Mouse (Mus musculus): ENCODE measurements at regions not wholly inside any gene's neighbourhood (a gene's known extent, or its start where the extent isn't known, plus 50 kb on each side); places are given as distances from the start of the nearest gene placed in this dataset.

- Histone ChIP-seq H3K4me3 (replicated peaks) (peak overlapping the region; percentile 8), H3K27ac (replicated peaks) (no peak overlapping the region), H3K27me3 (no peaks in the 10 kb centered on the region), H3K4me1 (peaks cover 11% of the 10 kb centered on the region), H3K4me2 (replicated peaks) (peak overlapping the region; percentile 38), H3K9me3 (replicated peaks) (no peaks in the 10 kb centered on the region), H3K9ac (no peak overlapping the region), H3K36me3 (no peaks in the 10 kb centered on the region)
- WGBS, result 14% methylated on average over 22 of the region's 22 CpGs
- ATAC-seq (ENCODE audit: insufficient number of reproducible peaks, low FRiP score, low TSS enrichment, low read depth), result no peak
These were observed 110.8 kb downstream of the Map3k7 start for GRCm38 (mm10) chr4:32074399-32075296.

DNA sequence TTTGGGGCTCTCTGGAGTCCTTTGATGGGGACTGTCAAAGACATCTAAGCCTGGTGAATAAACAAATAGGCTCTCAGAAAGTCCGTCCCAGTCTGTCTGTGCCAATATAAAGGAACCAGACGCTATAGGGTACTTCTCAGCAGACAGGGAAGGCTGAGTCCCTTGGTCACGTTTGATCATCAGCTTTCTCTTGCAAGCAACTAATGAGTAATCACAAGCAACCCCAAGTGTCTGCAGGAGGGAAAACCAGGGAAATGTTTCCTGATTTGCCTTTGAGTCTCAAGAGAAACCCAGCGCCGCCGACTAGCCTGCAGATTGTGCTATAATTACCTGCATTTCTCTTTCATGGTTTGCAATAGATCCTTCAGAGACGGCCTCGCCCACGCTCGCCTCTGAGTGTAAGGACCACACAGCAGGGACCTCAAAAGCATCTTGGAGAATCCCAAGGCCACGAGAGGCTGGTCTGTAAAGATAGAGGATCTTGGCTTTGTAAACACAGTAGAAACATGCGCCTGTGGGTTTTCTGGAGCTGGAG lies 112.6 kb downstream of the Map3k7 start:
- ATAC-seq (ENCODE audit: insufficient number of reproducible peaks, low FRiP score, low TSS enrichment, low read depth), result no peak
- Histone ChIP-seq H3K36me3 (no peaks in the 10 kb centered on the region), H3K4me3 (replicated peaks) (no peak overlapping the region), H3K4me1 (peaks cover 11% of the 10 kb centered on the region), H3K27ac (replicated peaks) (no peak overlapping the region), H3K27me3 (no peaks in the 10 kb centered on the region), H3K9me3 (replicated peaks) (no peaks in the 10 kb centered on the region), H3K9ac (no peak overlapping the region), H3K4me2 (replicated peaks) (no peak overlapping the region)
- 50% methylated on average over 12 of the region's 12 CpGs for WGBS

- Histone ChIP-seq H3K9ac (no peak overlapping the region), H3K27ac (replicated peaks) (no peak overlapping the region), H3K27me3 (no peaks in the 10 kb centered on the region), H3K4me2 (replicated peaks) (no peak overlapping the region), H3K36me3 (no peaks in the 10 kb centered on the region), H3K4me3 (replicated peaks) (no peak overlapping the region), H3K9me3 (replicated peaks) (no peaks in the 10 kb centered on the region), H3K4me1 (no peaks in the 10 kb centered on the region)
- WGBS, result 30% methylated on average over 8 of the region's 8 CpGs
- ATAC-seq (ENCODE audit: insufficient number of reproducible peaks, low FRiP score, low TSS enrichment, low read depth), result no peak
These were observed 119.6 kb downstream of the Map3k7 start for GRCm38 (mm10) chr4:32083456-32083855.

GRCm38 (mm10) chr4:32084250-32084869 lies 120.5 kb downstream of the Map3k7 start:
- Histone ChIP-seq H3K27ac (replicated peaks) (no peak overlapping the region), H3K9ac (no peak overlapping the region), H3K4me3 (replicated peaks) (no peak overlapping the region), H3K36me3 (no peaks in the 10 kb centered on the region), H3K27me3 (no peaks in the 10 kb centered on the region), H3K4me1 (no peaks in the 10 kb centered on the region), H3K9me3 (replicated peaks) (no peaks in the 10 kb centered on the region), H3K4me2 (replicated peaks) (no peak overlapping the region)
- no peak for ATAC-seq (ENCODE audit: insufficient number of reproducible peaks, low FRiP score, low TSS enrichment, low read depth)
- WGBS, result 94% methylated on average over 10 of the region's 10 CpGs

GRCm38 (mm10) chr4:32085040-32085439 lies 121.1 kb downstream of the Map3k7 start:
- Histone ChIP-seq H3K9me3 (replicated peaks) (no peaks in the 10 kb centered on the region), H3K4me1 (no peaks in the 10 kb centered on the region), H3K27me3 (no peaks in the 10 kb centered on the region), H3K9ac (no peak overlapping the region), H3K4me2 (replicated peaks) (no peak overlapping the region), H3K4me3 (replicated peaks) (no peak overlapping the region), H3K27ac (replicated peaks) (no peak overlapping the region), H3K36me3 (no peaks in the 10 kb centered on the region)
- no peak for ATAC-seq (ENCODE audit: insufficient number of reproducible peaks, low FRiP score, low TSS enrichment, low read depth)
- 87% methylated on average over 2 of the region's 2 CpGs for WGBS

DNA sequence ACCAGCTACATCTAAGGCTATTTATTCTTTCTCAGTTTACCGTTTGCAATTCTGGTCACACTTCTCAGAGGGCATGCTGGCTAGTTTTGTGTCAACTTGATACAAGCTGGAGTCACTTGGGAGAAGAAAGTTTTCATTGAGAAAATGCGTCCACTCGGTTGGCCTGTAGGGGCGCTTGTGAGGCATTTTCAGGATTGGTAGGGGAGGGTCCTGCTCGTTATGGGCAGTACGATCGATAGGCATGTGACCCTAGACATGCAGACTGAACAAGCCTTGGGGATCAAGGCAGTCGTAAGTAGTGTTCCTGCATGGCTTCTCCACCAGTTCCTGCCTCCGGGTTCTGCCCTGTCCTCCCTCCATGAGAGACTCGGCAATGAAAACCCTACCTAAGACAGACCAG lies 127.2 kb downstream of the Map3k7 start:
- H3K9ac ChIP-seq, result no peak overlapping the region
- 85% methylated on average over 10 of the region's 10 CpGs for WGBS
- H3K27ac ChIP-seq (replicated peaks), result no peak overlapping the region
- H3K4me1 ChIP-seq, result no peaks in the 10 kb centered on the region
- no peaks in the 10 kb centered on the region for H3K9me3 ChIP-seq (replicated peaks)
- H3K4me3 ChIP-seq (replicated peaks), result no peak overlapping the region
- H3K36me3 ChIP-seq, result no peaks in the 10 kb centered on the region
- no peak overlapping the region for H3K4me2 ChIP-seq (replicated peaks)
- ATAC-seq (ENCODE audit: insufficient number of reproducible peaks, low FRiP score, low TSS enrichment, low read depth), result no peak
- H3K27me3 ChIP-seq, result no peaks in the 10 kb centered on the region

DNA sequence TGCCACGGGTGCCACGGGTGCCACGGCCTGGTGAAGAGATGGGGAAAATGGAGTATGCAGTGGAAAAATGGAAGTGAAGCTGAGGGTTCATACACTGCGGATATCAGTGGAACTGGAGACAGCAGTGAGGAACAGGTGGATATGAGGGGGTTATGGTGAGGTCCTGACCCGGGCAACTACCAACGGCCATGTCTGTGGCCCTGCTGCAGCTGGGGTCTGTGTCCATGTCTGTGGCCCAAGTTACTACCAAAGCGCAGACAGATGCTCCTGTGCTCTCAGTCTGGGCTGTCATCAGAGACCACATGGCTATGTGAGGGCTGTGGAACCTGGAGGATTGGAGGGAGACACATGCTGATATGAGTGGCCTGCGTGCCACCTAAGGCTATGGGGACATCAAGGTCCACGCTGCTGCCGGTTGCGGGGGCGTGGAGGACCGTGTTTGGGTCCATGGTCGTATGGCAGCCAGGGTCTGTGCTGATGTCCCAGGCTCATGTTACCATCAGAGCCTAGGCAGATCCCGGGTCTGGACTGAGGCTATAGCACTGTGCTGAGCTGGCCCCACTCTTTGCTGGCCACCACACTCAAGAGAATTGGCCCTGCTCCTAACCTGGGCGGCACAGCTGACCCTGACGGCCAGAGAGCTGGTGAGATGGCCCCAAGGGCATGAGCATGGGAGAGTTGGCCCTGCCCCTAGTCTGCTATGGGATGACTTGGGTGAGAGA lies 128.6 kb downstream of the Map3k7 start:
- Histone ChIP-seq H3K9me3 (replicated peaks) (no peaks in the 10 kb centered on the region), H3K27me3 (no peaks in the 10 kb centered on the region), H3K27ac (replicated peaks) (no peak overlapping the region), H3K4me2 (replicated peaks) (no peak overlapping the region), H3K4me3 (replicated peaks) (no peak overlapping the region), H3K36me3 (no peaks in the 10 kb centered on the region), H3K9ac (no peak overlapping the region), H3K4me1 (no peaks in the 10 kb centered on the region)
- 91% methylated on average over 17 of the region's 17 CpGs for WGBS
- peak; percentile 43 for ATAC-seq (ENCODE audit: insufficient number of reproducible peaks, low FRiP score, low TSS enrichment, low read depth)

DNA sequence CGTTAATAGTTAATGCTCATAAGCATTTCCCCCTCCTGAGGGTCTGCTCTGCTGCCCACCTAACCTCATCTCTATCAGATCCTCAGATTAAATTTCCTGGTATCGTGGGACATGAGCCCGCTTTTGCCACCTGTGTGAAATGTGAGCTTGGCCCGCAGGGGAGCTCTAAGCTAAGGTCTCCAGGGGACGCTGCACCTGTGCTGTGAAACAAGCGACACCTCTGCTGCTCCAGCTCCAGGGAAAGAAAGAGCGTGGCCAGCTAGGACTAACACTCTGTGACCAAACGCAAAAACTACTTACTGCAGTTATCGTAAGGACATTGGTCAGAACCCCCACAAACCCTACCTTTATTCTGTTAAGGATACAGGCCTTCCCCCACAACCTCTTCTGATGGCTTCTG lies 134.3 kb downstream of the Map3k7 start:
- no peaks in the 10 kb centered on the region for H3K4me1 ChIP-seq
- no peaks in the 10 kb centered on the region for H3K9me3 ChIP-seq (replicated peaks)
- H3K36me3 ChIP-seq, result no peaks in the 10 kb centered on the region
- WGBS, result 48% methylated on average over 9 of the region's 9 CpGs
- no peak overlapping the region for H3K4me3 ChIP-seq (replicated peaks)
- no peak overlapping the region for H3K4me2 ChIP-seq (replicated peaks)
- H3K27ac ChIP-seq (replicated peaks), result no peak overlapping the region
- ATAC-seq (ENCODE audit: insufficient number of reproducible peaks, low FRiP score, low TSS enrichment, low read depth), result no peak
- no peaks in the 10 kb centered on the region for H3K27me3 ChIP-seq
- H3K9ac ChIP-seq, result no peak overlapping the region

GRCm38 (mm10) chr4:32101002-32101401 lies 137.1 kb downstream of the Map3k7 start:
- Histone ChIP-seq H3K9me3 (replicated peaks) (no peaks in the 10 kb centered on the region), H3K9ac (no peak overlapping the region), H3K4me3 (replicated peaks) (no peak overlapping the region), H3K27ac (replicated peaks) (no peak overlapping the region), H3K36me3 (no peaks in the 10 kb centered on the region), H3K27me3 (no peaks in the 10 kb centered on the region), H3K4me2 (replicated peaks) (no peak overlapping the region), H3K4me1 (no peaks in the 10 kb centered on the region)
- no peak for ATAC-seq (ENCODE audit: insufficient number of reproducible peaks, low FRiP score, low TSS enrichment, low read depth)
- 58% methylated on average over 5 of the region's 5 CpGs for WGBS

- Histone ChIP-seq H3K4me1 (no peaks in the 10 kb centered on the region), H3K4me3 (replicated peaks) (no peak overlapping the region), H3K27me3 (no peaks in the 10 kb centered on the region), H3K4me2 (replicated peaks) (no peak overlapping the region), H3K27ac (replicated peaks) (no peak overlapping the region), H3K36me3 (no peaks in the 10 kb centered on the region), H3K9ac (no peak overlapping the region), H3K9me3 (replicated peaks) (no peaks in the 10 kb centered on the region)
- no peak for ATAC-seq (ENCODE audit: insufficient number of reproducible peaks, low FRiP score, low TSS enrichment, low read depth)
- WGBS, result 23% methylated on average over 5 of the region's 5 CpGs
These were observed 131.9 kb upstream of the Bach2 start for GRCm38 (mm10) chr4:32106664-32107171.

- 92% methylated on average over 6 of the region's 6 CpGs for WGBS
- Histone ChIP-seq H3K9me3 (replicated peaks) (no peaks in the 10 kb centered on the region), H3K9ac (no peak overlapping the region), H3K4me1 (no peaks in the 10 kb centered on the region), H3K4me3 (replicated peaks) (no peak overlapping the region), H3K27me3 (no peaks in the 10 kb centered on the region), H3K4me2 (replicated peaks) (no peak overlapping the region), H3K36me3 (no peaks in the 10 kb centered on the region), H3K27ac (replicated peaks) (no peak overlapping the region)
- ATAC-seq (ENCODE audit: insufficient number of reproducible peaks, low FRiP score, low TSS enrichment, low read depth), result no peak
These were observed 116.3 kb upstream of the Bach2 start for GRCm38 (mm10) chr4:32122320-32122719.

Measured in embryonic facial prominence, embryonic 15.5 days (tissue).